Mouse (Mus musculus) heart, embryonic 15.5 days (tissue): ENCODE data around the gene Cyp2c37. TPM values are rescaled to one million over a fixed set of nuclear protein-coding genes. Genes with fewer than 3 reads are reported as not detected.
"Not testable (repeated sequence)": the region's sequence is repeated elsewhere in the genome, so short reads cannot be mapped to it uniquely, and the experiment has no call there.

Experiments
- ATAC-seq: fragments of 200-750 bp; cut with Nextera tagmentation; replicated peaks from 2 replicates; pipeline ENCODE4 v1.8.0; 2017; ENCODE audit warnings: low read depth, moderate TSS enrichment; ENCODE audit not compliant: insufficient number of reproducible peaks, insufficient read depth, low FRiP score
- H3K27ac ChIP-seq: fragments of 300-500 bp; sonication (generic); 2 replicates; pipeline ENCODE4 v1.5.1; 2015; ENCODE audit warnings: mild to moderate bottlenecking, inconsistent platforms
- H3K27me3 ChIP-seq: fragments of 300-500 bp; sonication (generic); 2 replicates; pipeline ENCODE4 v1.6.1; 2015; ENCODE audit warnings: inconsistent platforms
- H3K36me3 ChIP-seq: fragments of 300-500 bp; sonication (generic); 2 replicates; pipeline ENCODE4 v1.6.1; 2015; ENCODE audit warnings: mild to moderate bottlenecking, inconsistent platforms
- H3K4me1 ChIP-seq: fragments of 300-500 bp; sonication (generic); replicated peaks from 2 replicates; pipeline ENCODE4 v1.6.1; 2015; ENCODE audit warnings: inconsistent platforms
- H3K4me2 ChIP-seq: fragments of 300-500 bp; sonication (generic); 2 replicates; pipeline ENCODE4 v1.6.1; 2015; ENCODE audit warnings: inconsistent platforms, mild to moderate bottlenecking, moderate library complexity
- H3K4me3 ChIP-seq: fragments of 300-500 bp; sonication (generic); 2 replicates; pipeline ENCODE4 v1.5.1; 2015; ENCODE audit warnings: mild to moderate bottlenecking, inconsistent platforms
- H3K9ac ChIP-seq: fragments of 300-500 bp; sonication (generic); 2 replicates; pipeline ENCODE4 v1.6.1; 2015; ENCODE audit warnings: mild to moderate bottlenecking, inconsistent platforms
- H3K9me3 ChIP-seq: fragments of 300-500 bp; sonication (generic); replicated peaks from 2 replicates; pipeline ENCODE4 v1.6.1; 2016; ENCODE audit warnings: inconsistent platforms
- WGBS: fragments of 180-500 bp; shearing (Covaris S2); methylation state at CpG from one replicate; pipeline ENCODE4 v1.1.7; 2015; ENCODE audit warnings: mixed read lengths; 5-methylcytosine and 5-hydroxymethylcytosine counted together
- polyA plus RNA-seq: library from polyadenylated mRNA; unstranded; fragments of >200 nt; fragmentation: Nextera tagmentation; extraction: Ambion mirVana; gene quantifications from 2 replicates; pipeline ENCODE4 v1.2.1, GENCODE M21; 2015

The Cyp2c37 gene
- polyA plus RNA-seq: not detected in 2 replicates

DNA sequence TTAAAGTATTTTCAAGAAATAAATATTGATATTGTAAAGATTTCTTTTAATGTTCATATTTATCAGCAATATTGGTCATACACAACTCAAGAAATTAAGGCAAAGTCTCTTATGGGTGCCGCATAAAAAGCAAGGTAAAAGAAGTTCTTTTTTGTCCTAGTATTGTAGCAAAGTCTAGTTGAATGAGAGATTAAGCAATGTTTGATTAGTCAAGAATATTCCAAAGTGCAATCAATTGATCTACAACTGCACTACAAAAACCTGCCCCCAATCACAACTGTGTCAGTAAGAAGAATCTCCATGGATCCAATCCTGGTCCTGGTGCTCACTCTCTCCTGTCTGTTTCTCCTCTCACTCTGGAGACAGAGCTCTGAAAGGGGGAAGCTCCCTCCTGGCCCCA is at the start of gene Cyp2c37:
TSS of gene Cyp2c37 (plus strand) at position 285 of the 400 bp plus-strand sequence.
- not testable (repeated sequence) for H3K4me2 ChIP-seq, H3K9me3 ChIP-seq, H3K4me3 ChIP-seq, H3K27ac ChIP-seq, H3K4me1 ChIP-seq, ATAC-seq, H3K27me3 ChIP-seq, H3K36me3 ChIP-seq, H3K9ac ChIP-seq
- WGBS: 97% methylated on average over 1 of the region's 1 CpGs

DNA sequence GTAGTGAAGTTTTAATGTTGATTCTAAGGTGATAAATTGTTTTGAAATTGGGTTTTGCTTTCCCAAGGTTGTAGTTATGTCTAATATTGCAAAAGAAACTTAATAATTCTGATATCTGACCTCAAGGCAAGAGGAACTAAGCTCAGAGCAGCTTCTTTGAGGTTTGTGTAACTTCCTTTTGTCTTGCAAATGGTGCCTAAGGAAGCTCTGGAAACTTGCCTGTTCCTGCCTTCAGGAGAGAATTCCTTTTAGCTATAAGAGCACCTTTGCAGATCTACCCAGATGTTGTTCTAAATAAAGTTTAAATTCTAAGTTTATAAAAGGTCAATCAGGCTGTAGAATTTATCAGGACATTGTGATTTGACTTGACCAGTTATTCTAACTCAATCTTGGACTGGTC is 31.4 kb upstream of the Cyp2c37 start:
- H3K36me3 ChIP-seq, ATAC-seq, H3K27ac ChIP-seq, H3K27me3 ChIP-seq, H3K4me2 ChIP-seq, H3K4me1 ChIP-seq, H3K9ac ChIP-seq, H3K4me3 ChIP-seq, H3K9me3 ChIP-seq: not testable (repeated sequence)

DNA sequence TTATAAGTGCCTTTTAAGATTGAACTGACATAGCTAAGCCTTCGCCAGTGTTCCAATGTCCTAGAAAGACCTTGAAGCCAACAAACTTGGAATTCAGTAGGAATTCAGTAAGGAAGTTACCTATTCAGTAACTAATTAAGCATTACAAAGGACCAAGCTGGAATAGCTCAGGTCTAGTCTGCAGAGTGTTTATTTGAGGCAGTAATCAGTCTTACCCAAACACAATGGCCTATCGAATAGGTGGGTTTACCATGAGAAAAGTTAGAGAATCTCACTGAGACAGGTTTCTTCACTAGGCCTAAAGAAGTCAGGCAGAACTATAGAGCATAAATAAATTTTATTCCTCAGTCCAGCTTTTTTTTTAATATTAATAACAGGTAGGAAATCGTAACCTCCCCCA is 21.1 kb upstream of the Cyp2c37 start:
- WGBS: 80% methylated on average over 3 of the region's 3 CpGs
- H3K4me1 ChIP-seq, H3K36me3 ChIP-seq, H3K27ac ChIP-seq, H3K4me3 ChIP-seq, ATAC-seq, H3K4me2 ChIP-seq, H3K9ac ChIP-seq, H3K27me3 ChIP-seq, H3K9me3 ChIP-seq: not testable (repeated sequence)

DNA sequence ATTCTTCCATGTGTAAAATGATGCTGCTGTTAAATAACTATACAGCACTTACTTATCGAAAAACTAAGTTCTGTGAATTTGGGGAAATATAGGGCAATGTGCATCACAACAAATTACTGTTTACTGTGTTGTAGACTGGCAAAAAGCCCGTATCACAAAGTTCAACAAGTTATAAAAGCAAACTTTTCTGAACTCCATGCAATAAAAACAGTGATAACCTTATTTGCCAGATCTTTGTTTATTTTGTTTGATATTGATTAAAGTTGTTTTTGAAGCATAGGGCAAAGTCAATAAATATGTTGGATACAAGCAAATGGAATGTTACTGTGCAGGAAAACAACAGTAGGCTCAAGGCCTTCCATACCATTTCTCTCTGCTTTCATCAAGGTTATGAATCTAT is 2.8 kb upstream of the Cyp2c37 start:
- no peaks in the 10 kb centered on the region for H3K36me3 ChIP-seq
- no peak overlapping the region for H3K4me3 ChIP-seq
- no peaks in the 10 kb centered on the region for H3K27me3 ChIP-seq
- no peaks in the 10 kb centered on the region for H3K4me1 ChIP-seq
- no peak for ATAC-seq
- no peak overlapping the region for H3K27ac ChIP-seq
- H3K9me3 ChIP-seq: no peaks in the 10 kb centered on the region
- 56% methylated on average over 2 of the region's 2 CpGs for WGBS
- H3K9ac ChIP-seq: no peak overlapping the region
- H3K4me2 ChIP-seq: no peak overlapping the region

Other genes with a start within 250 kb of the Cyp2c37 start
- not detected in 2 replicates for gene Cyp2c40, start 179.6 kb upstream of the Cyp2c37 start, polyA plus RNA-seq
- gene Cyp2c69, start 105.6 kb upstream of the Cyp2c37 start, polyA plus RNA-seq: not detected in 2 replicates
- gene Cyp2c54, start 81.4 kb downstream of the Cyp2c37 start, polyA plus RNA-seq: not detected in 2 replicates
- not detected in 2 replicates for gene Cyp2c50, start 97.3 kb downstream of the Cyp2c37 start, polyA plus RNA-seq
- gene Cyp2c70, start 194.9 kb downstream of the Cyp2c37 start, polyA plus RNA-seq: 0.18 TPM in 1 of 2 replicates, not detected in the other